Mouse (Mus musculus) CH12F3 (cell line): ENCODE data around the gene Pnpo.

ENCODE experiments used
- in situ Hi-C: fragments of 300-500 bp; cut with MboI; formaldehyde crosslinking; loops from 2 replicates; pipeline ENCODE4 v1.14.3; 2020; ENCODE audit warnings: low sequenced_read_pairs

Pnpo gene

DNA sequence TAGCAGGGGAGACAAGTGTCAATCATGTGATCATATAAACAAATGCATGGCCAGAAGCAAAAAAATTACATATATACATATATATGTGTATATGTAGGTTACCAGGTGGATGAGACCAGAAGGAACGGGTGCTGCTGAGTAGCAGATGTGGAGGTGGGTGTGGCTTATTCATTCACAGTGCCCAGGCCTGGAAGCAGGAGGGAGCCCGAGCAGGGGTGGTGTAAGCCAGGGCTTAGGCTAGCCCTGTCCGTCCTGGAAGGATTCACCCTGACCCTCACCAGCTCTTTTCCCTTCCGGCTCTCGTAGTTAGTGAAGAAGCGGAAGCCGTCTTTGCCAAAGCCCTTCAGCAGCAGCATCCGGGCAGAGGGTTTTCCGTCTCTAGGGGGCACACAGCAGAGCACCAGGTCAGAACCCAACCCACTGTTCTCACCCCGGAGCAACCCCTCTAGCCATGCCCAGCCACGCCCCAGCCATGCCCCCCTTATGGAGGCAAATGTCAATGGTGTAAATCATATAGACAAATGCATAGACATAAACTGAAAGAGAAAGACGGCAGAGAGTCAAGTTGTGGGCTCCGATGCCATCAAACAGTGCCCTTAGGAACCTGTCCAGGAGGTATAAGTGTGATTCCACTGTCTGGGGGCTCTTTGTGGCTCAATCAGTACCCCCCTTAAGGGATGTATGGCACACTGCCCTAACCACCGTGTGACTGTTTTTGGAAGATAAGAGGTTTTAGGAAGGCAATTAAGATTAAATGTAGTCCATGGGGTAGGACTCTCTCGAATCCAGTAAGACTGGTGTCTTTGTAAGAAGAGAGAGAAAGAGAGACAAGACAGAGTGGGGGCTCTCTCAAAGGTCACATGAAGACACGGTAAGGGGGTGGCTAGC lies 3.0 kb downstream of the Pnpo start:
- in situ Hi-C loops = no loop called here

- in situ Hi-C loops = no loop called here
Measured at GRCm38 (mm10) chr11:96938426-96938800, 5.4 kb downstream of the Pnpo start.

DNA sequence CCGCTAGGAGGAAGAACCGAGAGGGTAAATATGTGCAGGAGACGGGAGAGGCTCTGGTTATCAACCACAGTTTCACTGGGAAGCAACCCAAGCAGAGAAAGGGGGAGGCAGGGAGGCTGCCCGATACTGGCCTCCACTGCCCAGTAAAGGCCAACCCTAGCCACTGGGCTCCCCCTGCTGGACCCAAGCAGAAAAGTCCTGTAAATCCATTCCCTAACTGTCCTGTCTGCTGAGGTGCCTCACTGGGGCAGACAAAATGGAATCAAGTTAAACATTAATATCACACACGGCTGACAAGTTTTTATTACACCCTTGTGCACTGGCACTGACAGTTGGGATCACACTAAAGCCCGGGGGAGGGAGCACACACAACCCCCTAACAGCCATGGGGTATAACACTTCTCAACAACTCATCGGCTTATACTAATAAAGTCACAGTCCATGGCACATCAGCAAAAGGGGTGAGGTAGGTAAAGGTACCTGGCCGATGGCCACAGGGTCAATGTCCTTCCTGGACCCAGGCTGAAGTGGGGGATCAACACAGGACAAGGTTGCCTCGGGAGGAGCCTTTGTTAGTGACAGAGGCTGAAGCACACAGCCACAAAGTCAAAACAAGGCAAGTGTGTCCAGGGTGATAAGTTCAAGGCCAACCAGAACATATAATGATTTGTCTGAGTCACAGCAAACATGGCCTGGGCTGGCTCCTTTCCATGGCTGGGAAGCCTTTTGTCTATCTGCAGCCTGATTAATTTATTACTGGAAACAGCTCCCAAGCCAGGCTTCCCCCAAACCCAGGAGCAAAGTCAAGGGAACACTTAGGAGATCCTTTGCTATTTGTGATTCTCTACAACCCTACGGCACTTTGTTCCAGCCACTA lies 6.0 kb downstream of the Pnpo start:
- in situ Hi-C loops = no loop called here

GRCm38 (mm10) chr11:96935872-96936650 lies 7.7 kb downstream of the Pnpo start:
- in situ Hi-C loops = no loop called here

DNA sequence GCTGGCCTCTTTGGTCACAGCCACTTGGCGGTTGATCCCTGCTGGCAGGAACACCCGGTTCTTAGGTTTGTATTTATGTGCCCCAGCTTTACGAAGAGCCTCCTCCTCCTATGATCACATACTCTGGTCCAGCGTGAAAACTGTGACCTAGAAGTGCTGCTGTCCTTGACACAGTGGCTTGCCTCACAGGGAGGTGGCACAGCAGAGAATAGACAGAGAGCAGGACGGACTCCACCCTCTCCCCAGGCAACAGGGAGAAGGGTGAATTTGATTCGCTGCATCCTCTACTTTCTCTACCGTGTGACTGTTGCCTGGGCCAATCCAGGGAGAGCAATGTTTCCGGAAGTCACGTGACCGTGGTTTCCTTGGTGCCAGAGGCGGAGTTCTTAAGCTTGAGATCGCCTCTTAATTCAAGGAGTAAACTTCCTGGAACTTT lies 8.8 kb downstream of the Pnpo start:
- in situ Hi-C loops = no loop called here

DNA sequence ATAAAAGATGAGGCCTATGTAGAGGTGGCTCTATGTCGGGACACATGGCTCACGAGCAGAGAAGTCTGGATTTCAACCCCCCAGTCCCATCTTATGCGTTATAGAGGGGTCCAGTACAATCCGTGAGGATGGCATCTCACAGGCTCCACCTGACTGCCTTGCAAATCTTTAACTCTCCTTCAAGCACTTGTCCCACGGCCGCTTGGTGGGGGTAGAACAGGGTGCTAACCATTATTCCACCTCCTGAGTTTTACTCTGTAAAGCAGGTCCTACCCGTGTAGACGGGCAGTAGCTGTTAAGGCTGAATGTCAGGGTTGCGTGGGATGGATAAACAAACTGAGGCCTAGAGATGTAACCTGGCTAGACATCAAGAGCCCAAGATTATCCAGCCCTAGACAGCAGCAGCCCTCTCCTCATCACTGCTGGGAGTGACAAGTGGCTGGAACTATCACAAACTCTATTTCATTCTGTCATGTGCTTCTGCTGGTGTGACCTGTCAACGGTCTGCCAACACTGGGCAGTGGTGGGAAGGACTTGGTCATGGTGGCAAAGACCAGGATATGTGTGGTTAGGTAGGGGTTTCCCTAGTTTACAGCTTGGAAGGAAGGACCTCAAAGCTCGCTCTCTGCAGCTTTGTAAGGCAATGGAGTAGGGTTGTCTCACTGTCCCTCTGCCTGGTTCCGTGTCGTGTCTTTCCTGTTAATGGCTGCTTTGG lies 10.1 kb downstream of the Pnpo start:
- in situ Hi-C loops = no loop called here

DNA sequence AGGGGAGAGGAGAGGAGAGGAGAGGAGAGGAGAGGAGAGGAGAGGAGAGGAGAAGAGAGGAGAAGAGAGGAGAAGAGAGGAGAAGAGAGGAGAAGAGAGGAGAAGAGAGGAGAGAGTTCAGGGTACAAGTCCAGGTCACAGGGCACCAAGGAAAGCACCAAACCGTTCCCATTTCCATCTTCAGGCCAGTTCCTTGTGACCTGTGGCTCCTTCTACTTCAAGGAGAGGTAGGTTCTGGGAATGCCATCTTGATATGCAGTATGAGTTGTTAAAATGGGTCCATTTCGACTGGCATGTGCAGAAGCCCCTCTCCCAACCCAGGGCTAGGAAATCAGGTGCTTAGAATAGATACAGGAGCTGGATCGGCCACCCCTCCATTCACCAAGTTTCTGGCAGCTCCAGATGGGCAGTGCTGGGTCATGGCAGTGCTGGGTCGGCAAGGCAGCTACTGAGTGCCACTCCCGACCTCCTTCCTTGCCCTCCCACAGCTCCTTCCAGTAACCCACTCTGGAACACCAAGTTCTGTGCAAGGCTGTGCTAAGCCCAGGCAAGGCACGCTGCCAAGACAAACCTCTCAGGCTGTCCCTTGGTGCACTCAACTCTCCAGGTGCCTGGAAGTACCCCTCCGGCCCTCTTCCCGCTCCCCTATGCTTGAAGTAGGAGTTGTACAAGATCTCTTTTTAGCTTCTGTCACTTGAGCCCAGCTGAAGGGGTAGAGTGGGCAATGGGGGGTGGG lies 12.3 kb downstream of the Pnpo start:
- in situ Hi-C loops = no loop called here

DNA sequence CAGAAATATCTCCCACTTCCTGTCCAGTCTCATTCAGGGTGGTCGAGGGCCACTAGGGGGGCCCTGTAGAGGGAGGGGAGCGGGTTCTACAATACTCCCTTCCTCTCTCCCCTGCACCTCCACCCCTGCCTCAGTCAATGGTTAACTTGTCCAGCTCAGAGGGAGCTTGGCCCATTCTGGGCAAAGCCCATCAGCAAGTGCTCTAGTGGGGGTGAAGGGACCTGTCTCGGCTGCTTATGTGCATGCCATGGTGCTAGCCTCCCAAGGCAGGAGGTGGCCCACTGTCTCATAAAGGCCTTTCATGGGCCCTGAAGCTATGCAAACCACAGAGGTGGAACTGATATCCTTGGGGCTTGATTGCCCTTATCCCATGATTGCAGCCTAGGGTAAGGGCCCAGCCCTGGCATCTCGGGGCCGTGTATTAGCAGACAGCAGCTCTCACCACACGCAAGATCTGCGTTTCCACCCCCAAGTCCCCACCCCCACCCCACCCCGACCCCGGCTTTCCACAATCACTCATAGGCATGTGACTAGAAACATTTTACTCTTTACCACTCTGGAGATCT lies 13.9 kb downstream of the Pnpo start:
- in situ Hi-C loops = loop anchor here (5.0 kb wide), 1 partner anchor 32 kb away; no protein-coding TSS in a partner anchor

DNA sequence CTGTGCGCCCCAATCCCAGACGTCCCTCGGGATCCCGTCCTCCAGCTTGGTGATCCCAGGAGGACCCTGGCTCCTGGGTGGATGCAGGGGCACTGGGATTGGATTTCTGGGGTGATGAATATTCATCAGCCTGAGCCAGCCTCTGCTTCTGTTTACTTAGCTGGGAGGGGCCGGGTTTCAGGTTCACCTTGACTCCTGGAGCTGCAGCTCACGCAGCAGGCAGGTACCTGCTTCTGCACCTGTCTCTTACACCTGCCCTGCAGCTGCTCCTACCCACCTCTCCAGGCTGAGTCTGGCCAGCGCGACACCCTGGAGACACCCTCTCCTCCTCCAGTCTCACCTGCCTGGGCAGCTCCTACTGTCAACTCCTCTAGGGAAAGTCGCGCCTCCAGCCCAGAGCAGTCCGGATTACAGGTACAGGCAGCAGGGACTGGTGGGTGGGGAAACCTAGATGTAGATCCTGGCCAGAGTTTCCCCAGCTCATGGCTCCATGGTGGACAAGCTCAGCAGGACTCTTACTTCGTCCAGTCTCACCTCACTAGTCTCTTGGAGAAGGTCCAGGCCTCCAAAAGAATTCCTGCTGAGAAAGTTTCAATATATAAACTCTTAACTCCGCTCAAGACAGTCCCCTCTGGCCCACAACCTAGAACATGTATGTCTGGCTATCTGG lies 14.6 kb downstream of the Pnpo start:
- in situ Hi-C loops = loop anchor here (5.0 kb wide), 1 partner anchor 33 kb away; no protein-coding TSS in a partner anchor

DNA sequence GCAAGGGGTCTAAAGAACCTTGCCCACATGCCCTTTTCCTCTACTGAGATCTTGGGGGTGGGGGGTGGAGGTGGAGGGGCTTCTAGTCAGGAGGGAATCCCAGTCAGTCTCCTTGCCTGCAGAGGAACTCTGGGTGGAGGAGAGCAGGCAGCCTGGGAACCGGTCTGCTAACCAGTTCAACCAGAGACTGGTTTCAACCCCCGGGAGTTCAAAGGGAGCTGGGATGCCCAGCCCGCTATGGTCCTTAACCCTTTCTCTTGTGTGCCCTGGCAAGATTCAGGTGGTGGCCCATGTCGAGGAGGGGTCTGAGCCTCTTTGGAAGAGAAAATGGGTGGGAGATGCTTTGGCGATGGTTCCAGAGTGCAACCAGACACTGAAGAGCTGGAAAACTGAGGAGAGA lies 15.1 kb downstream of the Pnpo start:
- in situ Hi-C loops = loop anchor here (5.0 kb wide), 1 partner anchor 34 kb away; no protein-coding TSS in a partner anchor

- in situ Hi-C loops = loop anchor here (5.0 kb wide), 1 partner anchor 34 kb away; no protein-coding TSS in a partner anchor
Measured at GRCm38 (mm10) chr11:96928088-96928487, 15.7 kb downstream of the Pnpo start, which contains the start of gene Prr15l. TSS of gene Prr15l (plus strand) at chr11:96928104.

DNA sequence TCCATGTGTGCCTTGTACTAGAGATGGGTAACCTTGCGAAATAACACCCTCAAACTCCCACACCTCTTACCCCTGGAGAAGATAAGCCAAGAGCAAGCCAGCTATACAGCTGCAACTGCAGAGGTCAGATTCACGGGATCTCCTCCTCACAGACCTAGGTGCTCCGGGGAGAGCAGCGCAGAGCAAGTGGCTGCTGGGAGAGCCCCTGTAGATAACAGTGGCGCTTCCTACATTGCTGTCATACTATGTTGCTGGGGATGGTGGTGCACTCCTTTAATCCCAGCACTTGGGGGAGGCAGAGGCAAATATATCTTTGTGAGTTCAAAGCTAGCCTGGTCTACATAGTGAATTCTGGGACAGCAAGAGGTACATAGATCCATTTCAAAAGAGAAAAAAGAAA lies 17.2 kb downstream of the Pnpo start:
- in situ Hi-C loops = loop anchor here (5.0 kb wide), 1 partner anchor 36 kb away; no protein-coding TSS in a partner anchor

- in situ Hi-C loops = loop anchor here (5.0 kb wide), 1 partner anchor 37 kb away; no protein-coding TSS in a partner anchor
Measured at GRCm38 (mm10) chr11:96925469-96926148, 18.2 kb downstream of the Pnpo start.

- in situ Hi-C loops = loop anchor here (5.0 kb wide), 1 partner anchor 37 kb away; no protein-coding TSS in a partner anchor
Measured at GRCm38 (mm10) chr11:96924861-96925260, 18.9 kb downstream of the Pnpo start.

GRCm38 (mm10) chr11:96919003-96919402 lies 24.8 kb downstream of the Pnpo start:
- in situ Hi-C loops = loop anchor here (10.0 kb wide), 1 partner anchor 54 kb away; no protein-coding TSS in a partner anchor

GRCm38 (mm10) chr11:96917415-96917814 lies 26.4 kb downstream of the Pnpo start:
- in situ Hi-C loops = loop anchor here (10.0 kb wide), 1 partner anchor 53 kb away; no protein-coding TSS in a partner anchor

GRCm38 (mm10) chr11:96916885-96917396 lies 26.8 kb downstream of the Pnpo start:
- in situ Hi-C loops = loop anchor here (10.0 kb wide), 1 partner anchor 52 kb away; no protein-coding TSS in a partner anchor
